Mouse (Mus musculus) cortical plate, adult 2 months (tissue): Measurements from ENCODE around the gene Hspa12a.

Source experiments
- CTCF ChIP-seq: fragments of 200-500 bp; IDR thresholded peaks from 2 replicates; pipeline ENCODE4 v1.5.1; 2011; ENCODE audit warnings: mild to moderate bottlenecking, control low read depth, low read length; ENCODE audit not compliant: insufficient read depth; ENCODE audit errors: extremely low read depth
- POLR2A ChIP-seq: fragments of 200-500 bp; IDR thresholded peaks from 2 replicates; pipeline ENCODE4 v1.6.1; 2011; ENCODE audit warnings: mild to moderate bottlenecking, low read length, control low read depth; ENCODE audit not compliant: insufficient read depth; ENCODE audit errors: extremely low read depth

DNA sequence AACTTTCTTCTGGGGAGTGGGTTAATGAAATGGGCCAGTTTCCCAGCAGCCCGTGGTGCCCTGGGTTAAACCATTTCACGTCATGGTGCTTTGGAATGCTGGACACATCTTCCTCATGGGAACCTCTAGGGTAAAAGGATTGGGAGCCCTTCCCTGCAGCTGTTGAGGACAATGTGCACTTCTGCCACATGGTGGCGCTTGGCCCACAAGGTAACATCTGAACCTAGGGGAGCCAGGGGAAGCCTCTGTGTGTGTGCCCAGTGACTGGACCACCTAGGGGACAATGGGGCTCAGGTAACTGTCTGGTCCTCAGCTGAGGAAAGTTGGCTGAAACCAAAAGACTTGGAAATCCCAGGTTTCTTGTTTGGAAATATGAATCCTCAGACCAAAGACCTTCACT lies 137.1 kb downstream of the Hspa12a start:
- TF ChIP-seq CTCF = peak; percentile 84
- TF ChIP-seq POLR2A = no peak
